8 mouse cellular contexts compared by ENCODE assay signal in genomic region chr19:10604534-10604933, GRCm38 (mm10). TPM values are rescaled to one million over a fixed set of nuclear protein-coding genes. Genes with fewer than 3 reads are reported as not detected.
DNase-seq lines count a peak whose midpoint lies in the region; ATAC-seq and TF ChIP-seq lines count a peak whose summit lies in the region.

No protein-coding gene starts in this region.

- no peaks in the 10 kb centered on the region for H3K9me3 ChIP-seq in heart, embryonic 12.5 days (replicated peaks)
- H3K9me3 ChIP-seq in ES-E14 (ENCODE audit: control insufficient read depth, insufficient read depth, low read depth, low read length), result no peaks in the 10 kb centered on the region
- no peaks in the 10 kb centered on the region for H3K9me3 ChIP-seq in forebrain, embryonic 13.5 days (replicated peaks)
- no peaks in the 10 kb centered on the region for H3K9me3 ChIP-seq in liver, postnatal 0 days (ENCODE audit: low read length)

- TF ChIP-seq CTCF in liver, postnatal 0 days (IDR thresholded peaks at IDR 0.05; ENCODE audit: low read depth), result no peak

- no peak for TF ChIP-seq EP300 in liver, postnatal 0 days (IDR thresholded peaks at IDR 0.05; ENCODE audit: low read depth)

- peak overlapping the region; percentile 91 for H3K27ac ChIP-seq in heart, embryonic 12.5 days (ENCODE audit: poor library complexity, severe bottlenecking)
- peak overlapping the region; percentile 73; the same call in 1 of the 2 replicates for H3K27ac ChIP-seq in ES-E14 (ENCODE audit: insufficient read depth, low read depth, low read length, poor library complexity, severe bottlenecking)
- peak overlapping the region; percentile 83 for H3K27ac ChIP-seq in forebrain, embryonic 13.5 days
- peak overlapping the region; percentile 94 for H3K27ac ChIP-seq in liver, postnatal 0 days (ENCODE audit: low read depth)

- no peaks in the 10 kb centered on the region for H3K27me3 ChIP-seq in heart, embryonic 12.5 days (replicated peaks)
- H3K27me3 ChIP-seq in forebrain, embryonic 13.5 days, result no peaks in the 10 kb centered on the region
- no peaks in the 10 kb centered on the region for H3K27me3 ChIP-seq in liver, postnatal 0 days (ENCODE audit: insufficient read depth, low read length)

- WGBS in heart, embryonic 12.5 days, result 39% methylated on average over 3 of the region's 3 CpGs
- WGBS in forebrain, embryonic 13.5 days, result 64% methylated on average over 3 of the region's 3 CpGs
- 41% methylated on average over 3 of the region's 3 CpGs for WGBS in liver, postnatal 0 days (ENCODE audit: insufficient replicate concordance)

- peak overlapping the region; percentile 71 for H3K4me2 ChIP-seq in heart, embryonic 12.5 days
- peak overlapping the region; percentile 81 for H3K4me2 ChIP-seq in forebrain, embryonic 13.5 days
- peak overlapping the region; percentile 85 for H3K4me2 ChIP-seq in liver, postnatal 0 days (ENCODE audit: low read depth, low read length)

- in situ Hi-C loops in ES-E14 (cut with MboI; ENCODE audit: low sequenced_read_pairs in 2 of 2, unreplicated experiment in 2 of 2), result loop anchor here in 1 of 2 experiments (25.0 kb wide), 3 partner anchors 717 to 1692 kb away; partner anchors contain the start of genes B3gat3 and Incenp

- H3K9ac ChIP-seq in heart, embryonic 12.5 days, result peak overlapping the region; percentile 75
- H3K9ac ChIP-seq in ES-E14 (ENCODE audit: insufficient read depth, low read depth, low read length, poor library complexity, severe bottlenecking), result peak overlapping the region; percentile 83; the same call in 1 of the 2 replicates
- H3K9ac ChIP-seq in forebrain, embryonic 13.5 days, result peak overlapping the region; percentile 97
- H3K9ac ChIP-seq in liver, postnatal 0 days (replicated peaks), result peak overlapping the region; percentile 91

- H3K36me3 ChIP-seq in heart, embryonic 12.5 days, result peaks cover 31% of the 10 kb centered on the region
- H3K36me3 ChIP-seq in ES-E14 (ENCODE audit: control insufficient read depth, insufficient read depth, low read length, poor library complexity, severe bottlenecking), result peaks cover 20% of the 10 kb centered on the region
- peaks cover 35% of the 10 kb centered on the region for H3K36me3 ChIP-seq in forebrain, embryonic 13.5 days (ENCODE audit: poor library complexity, severe bottlenecking)
- peaks cover 31% of the 10 kb centered on the region for H3K36me3 ChIP-seq in liver, postnatal 0 days (replicated peaks; ENCODE audit: insufficient read depth, low read length)

- ATAC-seq in heart, embryonic 12.5 days (ENCODE audit: insufficient number of reproducible peaks, low FRiP score), result no peak
- ATAC-seq in forebrain, embryonic 13.5 days, result no peak
- ATAC-seq in liver, postnatal 0 days, result no peak

- no peak for DNase-seq in heart, postnatal 36 days
- DNase-seq in ES-E14 (ENCODE audit: low read depth, low spot score), result no peak
- no peak for DNase-seq in liver, postnatal 0 days
- no peak for DNase-seq in layer of hippocampus, adult 11-12 months (ENCODE audit: low spot score)
- no peak for DNase-seq in lung, postnatal 14 days
- no peak for DNase-seq in adrenal gland, postnatal 36 days

- H3K4me1 ChIP-seq in heart, embryonic 12.5 days (replicated peaks), result peaks cover 44% of the 10 kb centered on the region
- H3K4me1 ChIP-seq in ES-E14 (ENCODE audit: control insufficient read depth in 2 of 2, insufficient read depth in 2 of 2, low read length in 2 of 2, poor library complexity in 1 of 2), result peaks cover 12 to 21% of the 10 kb centered on the region in 2 experiments
- H3K4me1 ChIP-seq in forebrain, embryonic 13.5 days, result peaks cover 44% of the 10 kb centered on the region
- peaks cover 39% of the 10 kb centered on the region for H3K4me1 ChIP-seq in liver, postnatal 0 days (ENCODE audit: insufficient read depth)

- intact Hi-C loops in heart, postnatal 36 days (cut with DNase I), result no loop called here

- H3K4me3 ChIP-seq in heart, embryonic 12.5 days, result peak overlapping the region; percentile 87
- H3K4me3 ChIP-seq in ES-E14 (ENCODE audit: insufficient read depth in 1 of 2, low read depth in 1 of 2, low read length in 2 of 2, poor library complexity in 1 of 2, severe bottlenecking in 1 of 2), result peak overlapping the region; percentile 58 to 87
- H3K4me3 ChIP-seq in forebrain, embryonic 13.5 days, result peak overlapping the region; percentile 94
- peak overlapping the region; percentile 83 for H3K4me3 ChIP-seq in liver, postnatal 0 days (ENCODE audit: low read depth, low read length)

TF ChIP-seq in ES-E14, 5 proteins besides CTCF, POLR2A, EP300 and RAD21:
- no peak for TF ChIP-seq CHD2 (IDR thresholded peaks at IDR 0.05; ENCODE audit: low read depth, low read length)
- TF ChIP-seq HCFC1 (IDR thresholded peaks at IDR 0.05; ENCODE audit: borderline replicate concordance, insufficient read depth, low read length), result no peak
- TF ChIP-seq MAFK (IDR thresholded peaks at IDR 0.05; ENCODE audit: insufficient read depth, low read depth, low read length), result no peak
- TF ChIP-seq ZNF384 (IDR thresholded peaks at IDR 0.05; ENCODE audit: low read depth, low read length), result no peak
- TF ChIP-seq ZC3H11A (IDR thresholded peaks at IDR 0.05; ENCODE audit: borderline replicate concordance, low read depth, low read length), result no peak

RNA-seq across cellular contexts. Expression of gene Ddb1, which starts 0.6 kb away (rescaled TPM):
- 339 and 347 TPM in 2 replicates for polyA plus RNA-seq in heart, embryonic 12.5 days (2016; fragmentation: Nextera tagmentation; extraction: Ambion mirVana)
- total RNA-seq in heart, postnatal 36 days (2021), result 100 to 1,000 TPM; 161 to 172 TPM
- 584 and 635 TPM in 2 replicates for total RNA-seq in ES-E14 (2012; rRNA removed)
- polyA plus RNA-seq in forebrain, embryonic 13.5 days (2015; fragmentation: Nextera tagmentation; extraction: Ambion mirVana), result 278 and 318 TPM in 2 replicates
- 68.7 and 81.3 TPM in 2 replicates for polyA plus RNA-seq in liver, postnatal 0 days (2015; fragmentation: Nextera tagmentation; extraction: Ambion mirVana)
- total RNA-seq in adrenal gland, postnatal 36 days (2021), result 100 to 1,000 TPM; 272 to 288 TPM

RNA-seq across cellular contexts. Expression of gene Tkfc, which starts 0.9 kb away (rescaled TPM):
- polyA plus RNA-seq in heart, embryonic 12.5 days (2016; fragmentation: Nextera tagmentation; extraction: Ambion mirVana), result 11.9 and 12.4 TPM in 2 replicates
- 1 to 10 TPM; 9.0 to 9.2 TPM for total RNA-seq in heart, postnatal 36 days (2021)
- 12.2 and 14.4 TPM in 2 replicates for total RNA-seq in ES-E14 (2012; rRNA removed)
- 19.8 and 24.2 TPM in 2 replicates for polyA plus RNA-seq in forebrain, embryonic 13.5 days (2015; fragmentation: Nextera tagmentation; extraction: Ambion mirVana)
- polyA plus RNA-seq in liver, postnatal 0 days (2015; fragmentation: Nextera tagmentation; extraction: Ambion mirVana), result 82.1 and 133 TPM in 2 replicates
- 10 to 100 TPM; 18.0 to 20.7 TPM for total RNA-seq in adrenal gland, postnatal 36 days (2021)

RNA-seq across cellular contexts. Expression of gene Tmem138, which starts 27.4 kb away (rescaled TPM):
- 26.2 and 26.5 TPM in 2 replicates for polyA plus RNA-seq in heart, embryonic 12.5 days (2016; fragmentation: Nextera tagmentation; extraction: Ambion mirVana)
- 1 to 10 TPM; 2.6 to 3.1 TPM for total RNA-seq in heart, postnatal 36 days (2021)
- total RNA-seq in ES-E14 (2012; rRNA removed), result 22.4 and 29.8 TPM in 2 replicates
- polyA plus RNA-seq in forebrain, embryonic 13.5 days (2015; fragmentation: Nextera tagmentation; extraction: Ambion mirVana), result 44.7 and 50.4 TPM in 2 replicates
- polyA plus RNA-seq in liver, postnatal 0 days (2015; fragmentation: Nextera tagmentation; extraction: Ambion mirVana), result 8.2 and 8.4 TPM in 2 replicates
- 1 to 10 TPM; 8.2 to 8.6 TPM for total RNA-seq in adrenal gland, postnatal 36 days (2021)

RNA-seq across cellular contexts. Expression of gene Cyb561a3, which starts 27.6 kb away (rescaled TPM):
- 13.5 and 15.9 TPM in 2 replicates for polyA plus RNA-seq in heart, embryonic 12.5 days (2016; fragmentation: Nextera tagmentation; extraction: Ambion mirVana)
- 10 to 100 TPM; 13.1 to 13.2 TPM for total RNA-seq in heart, postnatal 36 days (2021)
- 12.9 and 14.9 TPM in 2 replicates for total RNA-seq in ES-E14 (2012; rRNA removed)
- polyA plus RNA-seq in forebrain, embryonic 13.5 days (2015; fragmentation: Nextera tagmentation; extraction: Ambion mirVana), result 14.3 and 15.5 TPM in 2 replicates
- 18.5 and 19.0 TPM in 2 replicates for polyA plus RNA-seq in liver, postnatal 0 days (2015; fragmentation: Nextera tagmentation; extraction: Ambion mirVana)
- total RNA-seq in adrenal gland, postnatal 36 days (2021), result 10 to 100 TPM; 17.8 to 21.7 TPM

RNA-seq across cellular contexts. Expression of gene Vwce, which starts 29.5 kb away (rescaled TPM):
- 0.34 and 0.85 TPM in 2 replicates for polyA plus RNA-seq in heart, embryonic 12.5 days (2016; fragmentation: Nextera tagmentation; extraction: Ambion mirVana)
- not detected for total RNA-seq in heart, postnatal 36 days (2021)
- 0.49 and 0.63 TPM in 2 replicates for total RNA-seq in ES-E14 (2012; rRNA removed)
- 0.27 and 0.91 TPM in 2 replicates for polyA plus RNA-seq in forebrain, embryonic 13.5 days (2015; fragmentation: Nextera tagmentation; extraction: Ambion mirVana)
- 18.2 and 19.9 TPM in 2 replicates for polyA plus RNA-seq in liver, postnatal 0 days (2015; fragmentation: Nextera tagmentation; extraction: Ambion mirVana)
- under 1 TPM; 0.26 to 0.60 TPM for total RNA-seq in adrenal gland, postnatal 36 days (2021)
